Mouse (Mus musculus) embryo, embryonic 10 days (tissue): ENCODE results near the gene Gm973.
A peak's percentile ranks its signal among the peaks of the same experiment; 100 is the strongest.

Experiments used
- DNase-seq: peaks from one replicate; pipeline ENCODE4 v3.0.0-alpha.2; 2015; ENCODE audit warnings: low spot score

Gm973 gene

DNA sequence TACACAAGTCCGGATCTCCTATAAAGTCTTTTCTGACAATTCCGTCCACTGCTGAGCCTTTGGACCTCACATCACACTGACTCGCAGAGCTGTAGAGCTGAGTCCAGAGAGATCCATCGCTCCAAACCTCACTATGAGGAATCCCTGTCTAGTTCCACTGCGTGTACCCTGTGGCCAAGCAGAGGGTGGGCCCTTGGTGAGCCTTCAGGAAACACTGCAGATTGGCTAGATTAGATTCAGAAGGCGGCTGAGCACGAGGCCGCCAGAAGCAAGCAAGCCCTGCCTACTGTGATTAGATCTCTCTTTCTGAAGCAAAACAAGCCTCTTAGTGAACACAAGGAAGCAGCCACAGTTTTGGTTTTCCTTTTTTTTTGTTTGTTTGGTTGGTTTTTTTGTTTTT, 27.8 kb downstream of the Gm973 start:
- no peak for DNase-seq

DNA sequence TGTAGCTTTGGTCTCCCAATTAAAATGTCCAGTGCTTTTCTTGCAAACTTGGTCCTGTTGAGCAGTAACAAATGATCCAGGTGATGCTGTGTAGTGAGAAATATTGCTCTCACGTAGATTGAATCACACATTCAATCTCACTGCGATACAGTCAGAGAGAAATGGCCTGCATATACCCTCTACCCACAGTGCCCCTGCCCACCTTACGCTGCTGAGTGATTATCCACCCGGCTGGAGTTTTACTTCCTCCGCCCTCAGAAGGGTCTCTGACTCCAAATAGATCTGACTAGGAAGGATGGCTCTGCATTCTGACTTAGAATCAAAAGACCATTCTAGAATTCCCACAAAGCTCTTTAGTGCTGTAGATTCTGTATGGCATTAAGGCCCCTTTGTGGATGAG, 32.4 kb downstream of the Gm973 start:
- DNase-seq: no peak

DNA sequence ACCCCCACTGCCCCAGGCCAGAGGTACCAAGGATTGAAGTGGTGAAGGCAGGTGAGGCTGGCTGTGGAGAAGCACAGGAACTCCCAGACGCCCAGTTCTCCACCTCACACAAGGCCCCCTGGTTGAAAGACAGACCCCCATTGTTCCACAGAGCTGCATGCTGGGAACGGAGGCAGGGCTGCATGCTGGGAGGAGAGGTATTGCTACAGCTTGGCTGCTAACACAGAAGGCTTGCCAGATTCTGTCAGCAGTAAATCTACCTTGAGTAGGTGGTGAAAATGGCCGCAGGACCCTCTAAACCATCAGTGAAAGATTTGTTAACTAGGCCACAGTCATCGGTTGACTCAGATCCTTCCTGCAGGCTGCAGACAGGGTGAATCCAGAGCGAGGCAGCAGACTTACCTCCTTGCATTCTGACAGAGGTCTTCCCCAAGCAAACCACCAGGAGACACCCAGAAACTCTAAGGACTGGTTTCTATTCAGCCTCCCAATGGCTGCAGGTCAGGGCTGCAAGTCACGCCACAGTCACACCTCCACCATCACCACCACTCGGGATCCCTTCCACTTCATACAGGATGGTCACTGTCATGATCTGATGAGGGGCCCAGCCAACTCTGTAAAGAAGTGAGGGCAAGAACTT, 33.1 kb downstream of the Gm973 start:
- DNase-seq: no peak

DNA sequence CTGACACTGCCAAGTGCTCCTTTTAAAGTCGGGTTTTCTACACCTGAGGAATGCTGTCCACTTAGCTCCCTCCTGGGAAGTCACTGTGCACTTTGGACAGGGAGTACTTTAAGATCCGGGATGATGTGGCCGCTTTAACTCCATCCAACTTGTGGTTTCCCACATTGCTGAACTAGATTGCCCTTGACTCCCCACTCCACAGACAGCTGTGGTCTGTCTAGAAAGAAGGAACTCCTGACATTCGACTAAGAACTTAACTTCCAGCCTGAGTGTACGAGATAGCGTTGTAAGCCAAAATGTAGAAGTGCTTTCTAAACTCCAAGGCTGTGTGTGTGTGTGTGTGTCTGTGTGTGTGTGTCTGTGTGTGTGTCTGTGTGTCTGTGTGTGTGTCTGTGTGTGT, 34.2 kb downstream of the Gm973 start:
- no peak for DNase-seq

DNA sequence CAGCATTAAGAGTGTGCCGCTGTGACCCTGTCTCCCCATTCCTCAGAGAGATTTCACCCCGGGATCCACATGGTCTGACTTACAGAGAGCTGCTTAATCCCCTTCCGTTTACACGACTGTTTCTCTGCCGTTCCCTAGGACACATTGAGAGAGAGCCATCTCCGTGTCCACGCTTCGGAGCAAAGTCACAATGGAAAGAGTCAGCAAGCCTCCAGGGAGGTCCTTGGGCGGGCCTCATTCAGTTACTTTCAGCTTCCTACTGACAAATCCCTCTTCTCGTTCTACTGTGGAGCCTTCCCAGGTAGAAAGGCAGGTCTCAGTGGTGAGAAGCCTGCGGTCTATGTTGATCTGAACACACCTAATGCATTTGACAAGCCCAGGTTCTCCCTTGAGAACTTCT, 34.9 kb downstream of the Gm973 start:
- DNase-seq: no peak

DNA sequence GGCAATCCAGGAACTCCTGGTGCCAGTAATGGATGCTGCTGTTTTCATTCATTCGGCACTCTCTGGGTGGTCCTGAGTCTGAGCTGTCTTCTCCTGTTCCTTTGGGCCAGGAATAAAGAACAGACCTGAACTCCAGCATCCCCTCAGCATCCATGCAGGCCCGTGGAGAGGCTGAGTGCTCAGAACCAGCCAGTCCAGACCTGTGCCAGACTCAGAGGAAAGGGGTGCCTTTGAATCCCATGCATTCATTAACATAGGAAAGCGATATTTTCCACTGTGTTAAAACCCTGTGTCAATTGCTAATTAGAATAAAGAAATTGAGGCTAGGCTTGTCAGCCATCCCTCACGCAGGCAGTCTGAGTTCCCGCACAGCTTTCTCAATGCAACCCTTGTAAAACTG, 37.6 kb downstream of the Gm973 start:
- no peak for DNase-seq

DNA sequence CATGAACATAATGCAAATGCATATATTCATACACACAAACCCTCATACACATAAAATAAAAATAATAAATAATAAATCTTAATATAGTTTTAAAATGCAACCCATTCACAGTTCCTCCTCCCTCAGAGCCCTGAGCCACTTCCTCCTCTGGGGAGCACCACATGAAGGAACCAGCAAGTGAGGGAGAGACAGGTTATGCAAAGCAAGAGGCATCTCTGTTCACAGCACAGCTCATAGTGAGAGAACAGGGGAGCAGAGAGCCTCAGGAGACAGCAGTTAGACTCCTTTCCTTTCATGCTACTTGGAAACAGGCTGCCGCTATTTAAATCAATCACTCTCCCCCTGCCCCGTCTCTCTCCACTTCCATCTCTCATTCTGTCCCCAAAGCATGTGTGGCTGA, 47.5 kb downstream of the Gm973 start:
- DNase-seq: no peak

DNA sequence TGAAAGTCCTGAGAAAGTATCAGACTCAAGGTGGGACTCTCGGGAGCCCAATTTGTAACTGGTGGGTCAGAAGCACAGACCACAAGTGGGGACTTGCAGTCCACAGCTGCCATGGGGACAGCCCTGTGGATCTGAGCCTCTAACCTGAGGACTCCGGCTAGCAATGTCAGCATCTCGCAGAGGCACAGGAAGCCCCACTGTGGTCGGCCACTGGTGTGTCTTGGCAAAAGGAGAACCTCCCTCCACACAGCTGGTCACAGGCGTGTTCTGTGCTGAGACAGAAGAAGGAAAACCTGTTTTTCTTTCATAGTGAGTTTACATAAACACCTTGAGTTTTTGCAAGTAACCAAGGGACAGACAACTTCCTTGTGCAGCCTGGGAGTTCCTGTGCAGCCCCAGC, 49.7 kb downstream of the Gm973 start:
- no peak for DNase-seq

DNA sequence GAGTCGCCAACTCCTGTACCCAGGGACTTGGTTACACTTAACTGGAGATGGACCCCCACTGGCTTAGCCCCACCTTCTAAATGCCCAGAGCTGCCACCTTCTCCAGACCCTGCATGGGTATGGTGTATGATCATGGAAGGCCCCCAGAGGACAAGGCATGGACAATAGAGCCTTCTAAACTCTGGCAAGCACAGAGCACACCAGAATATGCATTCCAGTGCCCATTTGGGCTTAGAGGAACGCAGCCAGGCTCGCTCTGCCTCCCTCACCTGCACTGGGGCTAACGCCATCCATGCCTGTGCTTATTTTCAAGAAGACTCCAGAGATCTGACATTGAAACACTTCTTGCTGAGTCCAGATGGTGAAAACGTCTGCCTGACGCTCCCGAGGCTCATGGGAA, 50.2 kb downstream of the Gm973 start:
- no peak for DNase-seq

DNA sequence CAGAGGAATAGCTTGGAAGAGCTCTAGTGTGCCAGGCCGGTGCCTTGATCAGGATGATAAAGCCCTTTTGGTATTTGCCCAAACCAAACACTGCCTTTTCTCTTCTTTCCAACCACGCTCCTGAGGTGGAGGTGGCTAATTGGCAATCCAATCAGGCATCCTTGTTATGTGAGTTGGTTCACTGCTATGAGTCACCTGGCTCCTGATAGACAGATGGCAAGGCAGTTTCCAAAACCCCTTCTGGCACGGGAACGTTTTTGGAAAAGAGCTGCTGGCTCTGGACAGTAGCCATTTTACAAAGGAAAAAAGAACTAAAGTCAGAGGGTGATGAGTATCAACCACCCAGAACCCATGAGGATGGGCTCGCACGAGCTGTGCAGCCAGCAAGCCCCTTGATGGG, 50.9 kb downstream of the Gm973 start:
- no peak for DNase-seq

DNA sequence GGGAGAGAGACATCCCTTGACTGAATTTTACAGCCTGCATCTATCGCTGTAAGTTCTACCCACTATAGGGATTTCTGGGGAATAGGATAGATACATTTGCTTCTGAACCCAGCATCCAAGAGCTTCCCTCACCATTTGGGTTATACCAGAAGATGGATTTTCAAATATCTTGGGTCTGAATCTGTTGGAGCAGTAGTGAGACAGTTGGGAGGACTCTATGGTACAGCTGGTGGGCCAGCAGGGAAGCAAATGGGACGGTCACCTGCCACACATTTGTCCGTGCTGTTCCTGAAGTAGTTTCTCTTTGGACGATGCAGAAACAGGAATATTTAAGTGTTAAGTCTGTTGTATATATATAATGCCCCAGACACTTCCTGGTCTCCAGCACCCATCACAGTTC, 51.5 kb downstream of the Gm973 start:
- no peak for DNase-seq

DNA sequence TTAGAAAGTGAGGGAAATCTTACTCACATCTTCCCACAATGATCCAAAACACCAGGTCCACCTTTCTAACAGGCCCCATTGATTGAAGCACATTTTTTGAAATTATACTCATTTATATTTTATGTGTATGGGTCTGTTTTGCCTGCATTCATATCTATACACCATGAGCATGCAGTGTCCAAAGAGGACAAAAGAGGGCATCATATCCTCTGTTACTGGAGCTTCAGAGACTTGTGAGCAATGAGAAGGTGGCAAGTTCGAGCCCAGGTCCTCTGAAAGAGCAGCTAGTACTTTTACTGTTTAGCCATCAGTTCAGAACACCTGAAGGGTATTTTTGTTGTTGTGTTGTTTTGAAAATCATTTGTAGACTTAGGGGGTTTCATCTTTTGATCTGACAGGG, 52.2 kb downstream of the Gm973 start:
- DNase-seq: no peak

DNA sequence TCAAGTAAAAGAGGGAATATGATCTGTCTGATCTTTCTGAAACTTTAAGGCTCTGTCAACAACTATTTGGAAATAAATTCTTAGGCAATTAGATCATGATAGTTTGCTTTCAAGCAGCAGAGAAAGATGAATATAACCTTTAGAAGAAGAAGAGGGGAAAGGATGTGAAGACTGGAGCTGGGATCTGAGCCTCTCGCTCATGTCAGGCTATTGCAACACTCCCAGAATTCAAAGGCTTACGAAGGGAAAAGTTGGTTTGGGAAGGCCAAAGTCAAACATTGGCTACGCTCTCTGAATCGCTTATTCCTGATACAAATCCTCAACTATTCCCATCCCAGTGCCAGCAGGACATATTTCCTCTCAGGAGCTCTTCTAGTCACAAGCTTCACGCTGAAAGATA, 53.2 kb downstream of the Gm973 start:
- no peak for DNase-seq

DNA sequence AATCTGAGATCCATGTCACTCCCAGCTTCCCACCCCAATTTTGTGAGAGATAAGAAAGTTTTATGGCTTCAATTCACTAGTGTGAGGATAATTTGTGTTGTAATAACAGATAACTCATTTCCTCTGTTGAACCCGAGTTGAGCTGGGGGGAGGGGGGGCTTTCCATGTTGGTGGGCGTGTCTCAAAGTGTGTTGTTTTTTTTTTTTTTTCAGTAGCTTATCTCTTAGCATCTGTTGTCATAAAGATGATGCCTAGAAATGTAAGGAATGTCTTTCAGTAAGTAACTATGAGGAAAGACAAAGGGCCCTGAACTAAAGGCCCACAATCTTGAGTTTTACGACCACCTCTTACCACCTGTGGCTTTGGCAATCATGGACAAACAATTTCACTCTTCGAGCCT, 54.7 kb downstream of the Gm973 start:
- DNase-seq: no peak

DNA sequence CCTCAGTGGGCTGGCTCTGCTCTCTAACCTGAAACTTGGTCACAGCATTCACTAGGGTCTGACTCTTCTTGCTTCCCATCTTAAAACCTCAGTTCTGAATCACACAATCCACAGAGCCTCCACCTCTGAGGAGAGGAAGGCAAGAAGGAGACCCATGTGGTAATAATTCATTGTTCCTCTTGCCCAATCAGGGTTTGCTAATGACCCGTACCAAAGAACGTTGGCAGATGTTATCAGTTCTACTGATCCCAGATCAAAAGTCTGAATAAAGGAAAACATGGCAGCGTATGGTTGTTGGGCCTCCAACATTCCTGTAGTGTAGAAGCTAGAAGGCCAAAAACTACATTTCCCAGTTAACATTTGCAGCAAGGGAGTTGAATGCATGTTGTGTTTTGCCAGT, 55.4 kb downstream of the Gm973 start:
- no peak for DNase-seq

DNA sequence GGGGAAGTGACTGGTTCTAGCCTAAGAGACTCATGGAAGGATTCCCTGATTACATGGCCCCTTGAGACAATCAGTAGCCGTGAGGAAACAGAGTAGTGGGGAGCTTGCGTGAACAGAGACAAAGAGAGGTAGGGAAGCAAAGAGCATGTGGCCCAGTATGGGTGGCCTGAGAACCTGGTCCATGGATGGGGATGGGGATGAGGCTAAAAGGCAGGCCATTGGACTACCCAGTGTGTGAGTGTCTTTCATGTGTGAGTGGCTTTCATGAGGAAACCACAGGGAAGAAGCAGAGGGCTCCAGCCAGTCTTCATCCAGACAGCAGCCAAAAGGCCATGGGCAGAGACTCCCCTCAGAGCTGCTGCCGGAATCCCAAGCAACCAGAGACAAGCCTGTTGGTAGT, 57.8 kb downstream of the Gm973 start:
- no peak for DNase-seq

DNA sequence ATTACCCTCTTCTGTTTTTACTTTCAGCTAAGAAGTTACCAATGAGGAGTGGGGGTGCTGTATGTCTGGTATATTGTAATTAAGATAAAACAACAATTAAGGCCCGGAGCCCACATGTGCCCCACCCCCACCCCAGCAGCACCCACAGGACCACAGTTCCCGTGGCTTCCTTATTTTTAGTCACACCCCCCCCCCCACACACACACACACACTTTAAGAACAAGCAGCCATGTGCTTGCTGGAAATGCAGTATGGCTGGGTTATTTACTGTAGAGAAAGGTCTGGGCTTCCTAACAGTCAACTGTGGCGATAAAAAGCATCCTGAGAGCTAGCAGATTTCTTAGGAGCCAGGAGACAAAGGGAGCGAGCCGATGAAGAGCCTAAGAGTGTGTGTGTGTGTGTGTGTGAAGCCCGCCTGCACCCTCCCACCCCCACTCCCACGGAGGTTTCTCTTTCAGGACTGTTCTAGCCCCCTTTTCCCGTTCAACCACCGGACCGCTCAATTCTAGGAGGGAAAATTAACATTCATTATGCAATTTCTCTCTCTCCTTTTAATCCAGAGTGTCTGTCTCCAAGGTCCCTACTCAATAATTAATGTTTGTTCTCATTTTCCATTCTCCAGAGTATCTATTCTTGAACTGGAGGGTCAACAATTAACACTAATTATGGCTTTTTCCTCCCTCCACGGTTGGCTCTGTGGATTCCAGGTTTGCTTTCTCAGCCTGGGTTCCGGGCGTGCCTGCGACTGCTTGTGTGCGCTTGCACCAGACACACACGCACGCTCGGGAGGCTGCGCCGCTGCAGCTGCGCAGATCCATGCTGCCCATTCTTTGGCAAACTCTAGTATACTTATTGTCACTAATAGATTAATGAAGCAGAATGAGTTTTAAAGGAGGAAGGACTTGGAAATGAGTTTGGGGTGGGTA, 58.5 kb downstream of the Gm973 start:
- DNase-seq: no peak

DNA sequence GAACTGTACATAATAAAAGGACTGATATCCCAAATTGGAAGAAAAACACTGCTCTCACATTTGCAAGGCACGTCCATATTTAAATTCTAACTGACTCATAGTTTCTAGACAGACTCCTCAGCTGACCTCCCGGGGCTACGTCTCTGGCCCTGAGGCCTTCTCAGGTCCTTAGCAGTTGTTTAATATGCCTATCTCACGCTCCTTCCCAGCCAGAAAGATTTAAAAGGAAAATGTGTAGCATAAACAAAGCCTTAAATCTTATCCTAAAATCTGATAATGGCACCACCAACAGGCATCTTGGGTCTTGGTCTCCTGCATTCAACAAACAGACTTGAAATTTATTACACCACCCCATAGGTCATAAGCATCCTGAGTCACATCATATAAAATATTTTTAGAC, 62.7 kb downstream of the Gm973 start:
- no peak for DNase-seq

DNA sequence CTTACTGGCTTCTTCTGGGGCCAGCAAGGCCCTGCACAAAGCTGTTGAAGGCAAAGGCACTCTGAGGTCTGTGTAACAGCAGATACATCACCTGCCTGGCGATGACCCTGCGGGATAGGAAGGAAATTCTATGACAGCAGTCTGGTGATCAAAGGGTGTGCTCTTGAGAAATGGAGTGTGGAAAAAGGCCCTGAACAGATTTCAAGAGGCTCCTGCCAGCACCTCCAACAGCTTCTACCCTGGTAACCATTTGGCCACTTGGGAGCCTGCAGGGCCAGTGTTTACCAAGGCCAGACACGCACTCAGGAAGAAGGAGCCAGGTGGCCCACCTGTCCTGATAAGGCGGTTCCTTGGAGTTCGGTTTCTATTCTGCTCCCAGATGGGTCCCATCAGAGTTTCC, 63.3 kb downstream of the Gm973 start:
- peak; percentile 60 for DNase-seq

DNA sequence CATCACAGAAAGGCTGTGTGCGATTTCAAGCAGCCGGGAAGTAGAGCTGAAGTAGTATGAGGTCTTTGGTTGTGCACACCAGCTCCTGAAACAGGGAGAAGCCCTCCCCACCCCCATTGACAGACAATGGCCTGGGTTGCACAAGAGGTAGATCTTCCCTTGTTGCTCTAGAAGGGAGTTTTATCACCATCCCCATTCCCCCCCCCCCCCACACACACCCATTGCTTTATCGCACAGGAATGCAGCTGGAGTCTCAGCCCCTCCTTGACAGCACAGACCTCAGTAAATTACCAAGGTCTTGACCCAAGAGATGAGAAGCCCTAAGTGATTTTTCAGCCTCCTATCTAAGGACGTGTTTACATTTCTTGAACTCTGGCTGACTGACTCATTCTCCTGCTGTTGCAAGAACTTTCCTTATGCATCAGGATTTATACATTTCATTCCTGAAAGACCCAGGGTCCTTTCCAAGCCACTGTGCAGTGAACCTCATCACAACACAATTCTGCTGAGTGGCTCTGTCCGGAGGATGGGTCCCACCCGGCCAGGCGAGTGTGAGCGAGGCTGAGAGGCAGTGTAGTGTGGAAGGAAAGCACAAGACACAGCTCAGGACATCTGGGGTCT, 64.2 kb downstream of the Gm973 start:
- DNase-seq: peak; percentile 65

DNA sequence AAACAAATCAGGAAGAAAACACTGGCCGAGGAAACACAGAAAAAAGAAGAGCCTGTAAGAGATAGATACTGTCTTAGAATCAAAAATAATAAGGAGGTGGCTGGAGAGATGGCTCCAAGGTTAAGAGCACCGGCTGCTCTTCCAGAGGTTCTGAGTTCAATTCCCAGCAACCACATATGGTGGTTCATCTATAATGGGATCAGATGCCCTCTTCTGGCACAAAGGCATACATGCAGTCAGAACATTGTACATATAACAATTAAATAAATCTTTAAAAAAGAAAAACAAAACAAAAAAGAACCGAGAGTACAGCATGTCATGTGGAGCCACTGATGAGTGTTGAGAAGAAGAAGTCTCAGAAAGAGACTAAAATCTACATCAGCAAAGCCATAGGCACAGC, 64.8 kb downstream of the Gm973 start:
- no peak for DNase-seq

DNA sequence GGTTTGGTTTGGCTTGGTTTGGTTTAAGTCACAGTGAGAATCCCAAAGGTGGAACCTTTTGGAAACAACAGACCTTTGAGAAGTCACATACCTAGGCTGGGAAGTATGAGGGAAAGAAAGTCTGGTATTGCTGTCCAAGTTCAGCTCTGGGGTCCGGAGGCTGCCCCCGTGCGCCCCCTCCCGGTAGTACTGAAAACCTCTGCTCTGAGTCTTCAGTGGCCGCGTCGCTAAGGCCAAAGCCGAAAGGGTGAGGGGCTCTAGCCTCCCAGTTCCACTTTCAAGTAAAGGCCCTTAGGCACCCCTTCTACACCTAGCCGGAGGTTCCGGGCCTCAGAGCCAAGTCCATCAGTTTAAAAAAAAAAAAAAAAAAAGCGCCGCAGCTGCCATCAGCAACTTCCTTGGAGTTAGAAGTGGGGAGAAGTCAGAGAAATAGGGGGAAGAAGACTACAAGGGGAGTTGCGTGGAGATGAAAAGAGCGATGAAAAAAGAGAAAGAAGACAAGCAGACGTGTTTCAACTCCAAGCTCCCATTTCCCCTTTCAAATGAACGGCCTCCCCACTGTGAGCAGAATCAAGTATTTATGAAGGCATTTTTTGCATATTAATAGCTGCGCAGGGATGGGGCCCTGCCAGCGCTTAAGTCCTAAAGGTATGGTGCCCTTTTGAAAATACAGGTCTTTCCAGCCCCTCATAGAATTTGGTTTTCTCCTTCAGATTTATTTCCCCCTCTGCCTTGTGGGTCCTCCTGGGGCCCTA, 68.8 kb downstream of the Gm973 start:
- DNase-seq: peak; percentile 76

DNA sequence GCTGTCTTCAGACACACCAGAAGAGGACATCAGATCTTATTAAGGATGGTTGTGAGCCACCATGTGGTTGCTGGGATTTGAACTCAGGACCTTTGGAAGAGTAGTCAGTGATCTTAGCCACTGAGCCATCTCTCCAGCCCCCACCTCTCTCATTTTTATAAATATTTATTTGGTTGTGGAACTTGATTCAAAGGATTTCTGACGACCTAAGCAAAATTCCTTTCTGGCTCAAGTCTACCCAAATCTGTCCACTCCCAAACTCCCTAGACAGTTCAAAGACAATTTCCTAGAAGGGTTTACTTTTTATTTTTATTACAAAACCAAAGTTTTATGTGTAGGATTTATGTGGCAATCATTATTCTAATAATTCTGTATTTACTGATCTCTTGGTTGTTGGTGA, 73.2 kb downstream of the Gm973 start:
- no peak for DNase-seq
